ENCODE assay signal across 11 mouse cellular contexts in the genomic region with DNA sequence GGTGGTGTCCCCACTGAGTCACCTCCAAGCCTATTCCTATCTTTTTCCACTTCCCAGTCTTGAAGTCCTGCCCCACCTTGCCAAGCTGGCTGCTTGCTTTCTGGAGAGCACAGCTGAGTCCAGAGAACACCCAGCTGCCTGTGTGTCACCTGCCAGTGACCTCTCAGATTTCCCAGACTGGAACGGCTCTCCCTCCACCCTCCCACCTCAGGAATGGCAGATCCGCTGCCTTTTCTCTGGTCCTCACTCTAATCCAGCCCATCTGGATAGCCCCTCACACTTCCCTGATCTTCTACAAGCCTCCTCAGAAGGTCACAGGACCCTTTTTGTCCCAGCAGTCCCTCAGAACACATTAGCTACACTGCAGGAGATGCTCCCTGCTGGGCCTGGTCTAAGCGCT.
DNase-seq lines count a peak whose midpoint lies in the region; ATAC-seq and TF ChIP-seq lines count a peak whose summit lies in the region.
"Had no signal": no experiment of that assay in that cellular context is flagged by ENCODE, and none has a peak within 500 bp of the region (broad histone marks: within the 10 kb centered on the region; RNA-seq: fewer than 3 reads in every experiment).

No protein-coding gene starts in this region.

- peak; percentile 77 for ATAC-seq in kidney, postnatal 0 days (replicated peaks; ENCODE audit: low FRiP score, low read depth)
- no peak for ATAC-seq in neural tube, embryonic 11.5 days (ENCODE audit: insufficient read depth, low FRiP score, low TSS enrichment)
- ATAC-seq in liver, postnatal 0 days, result no peak
- ATAC-seq: intestine, embryonic 16.5 days had no signal

- no peaks in the 10 kb centered on the region for H3K36me3 ChIP-seq in kidney, postnatal 0 days (ENCODE audit: insufficient read depth, low read length)
- H3K36me3 ChIP-seq in neural tube, embryonic 11.5 days (ENCODE audit: control insufficient read depth, insufficient read depth, low read length), result no peaks in the 10 kb centered on the region
- H3K36me3 ChIP-seq in liver, postnatal 0 days (replicated peaks; ENCODE audit: insufficient read depth, low read length), result no peaks in the 10 kb centered on the region
- H3K36me3 ChIP-seq: heart, embryonic 15.5 days; liver, embryonic 13.5 days had no signal

- no peak for TF ChIP-seq EP300 in liver, postnatal 0 days (IDR thresholded peaks at IDR 0.05; ENCODE audit: low read depth)

- no peaks in the 10 kb centered on the region for H3K9me3 ChIP-seq in kidney, postnatal 0 days (replicated peaks; ENCODE audit: low read length)
- no peaks in the 10 kb centered on the region for H3K9me3 ChIP-seq in neural tube, embryonic 11.5 days (ENCODE audit: control insufficient read depth, low read length)
- H3K9me3 ChIP-seq in liver, postnatal 0 days (ENCODE audit: low read length), result no peaks in the 10 kb centered on the region
- H3K9me3 ChIP-seq: heart, embryonic 15.5 days had no signal

- no peak overlapping the region for H3K27ac ChIP-seq in kidney, postnatal 0 days
- no peak overlapping the region for H3K27ac ChIP-seq in neural tube, embryonic 11.5 days (ENCODE audit: low read depth, low read length)
- no peak overlapping the region for H3K27ac ChIP-seq in liver, postnatal 0 days (ENCODE audit: low read depth)
- H3K27ac ChIP-seq: heart, embryonic 15.5 days; liver, embryonic 13.5 days had no signal

- no peaks in the 10 kb centered on the region for H3K27me3 ChIP-seq in kidney, postnatal 0 days (ENCODE audit: insufficient read depth, low read length)
- no peaks in the 10 kb centered on the region for H3K27me3 ChIP-seq in neural tube, embryonic 11.5 days (ENCODE audit: control insufficient read depth, insufficient read depth, low read length)
- H3K27me3 ChIP-seq in liver, postnatal 0 days (ENCODE audit: insufficient read depth, low read length), result no peaks in the 10 kb centered on the region
- H3K27me3 ChIP-seq: liver, embryonic 13.5 days had no signal

- no peak for TF ChIP-seq CTCF in kidney, postnatal 0 days (IDR thresholded peaks at IDR 0.05; ENCODE audit: low read depth)
- TF ChIP-seq CTCF in liver, postnatal 0 days (IDR thresholded peaks at IDR 0.05; ENCODE audit: low read depth), result no peak

- no peak overlapping the region for H3K4me2 ChIP-seq in kidney, postnatal 0 days (ENCODE audit: low read length)
- no peak overlapping the region for H3K4me2 ChIP-seq in neural tube, embryonic 11.5 days (ENCODE audit: low read depth)
- no peak overlapping the region for H3K4me2 ChIP-seq in liver, postnatal 0 days (ENCODE audit: low read depth, low read length)
- H3K4me2 ChIP-seq: heart, embryonic 15.5 days; liver, embryonic 13.5 days had no signal

- no peak overlapping the region for H3K9ac ChIP-seq in kidney, postnatal 0 days (ENCODE audit: low read depth, low read length)
- no peak overlapping the region for H3K9ac ChIP-seq in neural tube, embryonic 11.5 days (ENCODE audit: low read length)
- H3K9ac ChIP-seq in liver, postnatal 0 days (replicated peaks), result no peak overlapping the region
- H3K9ac ChIP-seq: heart, embryonic 15.5 days; liver, embryonic 13.5 days had no signal

- no peaks in the 10 kb centered on the region for H3K4me1 ChIP-seq in kidney, postnatal 0 days (replicated peaks; ENCODE audit: insufficient read depth, low read length)
- peaks cover 4% of the 10 kb centered on the region; the same call in 1 of the 2 replicates for H3K4me1 ChIP-seq in neural tube, embryonic 11.5 days (ENCODE audit: control insufficient read depth, insufficient read depth, low read length)
- no peaks in the 10 kb centered on the region for H3K4me1 ChIP-seq in liver, postnatal 0 days (ENCODE audit: insufficient read depth)
- H3K4me1 ChIP-seq: liver, embryonic 13.5 days had no signal

- 10% methylated on average over 3 of the region's 3 CpGs for WGBS in kidney, postnatal 0 days
- 3% methylated on average over 3 of the region's 3 CpGs for WGBS in neural tube, embryonic 11.5 days
- 28% methylated on average over 3 of the region's 3 CpGs for WGBS in liver, postnatal 0 days (ENCODE audit: insufficient replicate concordance)

- no peak overlapping the region for H3K4me3 ChIP-seq in kidney, postnatal 0 days (replicated peaks; ENCODE audit: low read depth, low read length)
- no peak overlapping the region for H3K4me3 ChIP-seq in neural tube, embryonic 11.5 days (ENCODE audit: low read depth, low read length)
- H3K4me3 ChIP-seq in liver, postnatal 0 days (ENCODE audit: low read depth, low read length), result no peak overlapping the region
- H3K4me3 ChIP-seq: heart, embryonic 15.5 days; liver, embryonic 13.5 days had no signal

- DNase-seq in kidney, postnatal 0 days (ENCODE audit: low spot score), result peak; percentile 79
- no peak for DNase-seq in kidney, postnatal 14 days
- DNase-seq in embryo, embryonic 10 days (ENCODE audit: low spot score), result peak; percentile 75
- DNase-seq in gastrocnemius, adult 18-20 months (ENCODE audit: low spot score), result peak; percentile 24
- DNase-seq in neural tube, embryonic 11.5 days (ENCODE audit: low spot score), result peak; percentile 40
- no peak for DNase-seq in ovary, adult 18-20 months (ENCODE audit: low spot score)
- no peak for DNase-seq in liver, postnatal 0 days
- no peak for DNase-seq in layer of hippocampus, adult 8-10 months (ENCODE audit: low spot score in 2 of 2)
- DNase-seq: liver, embryonic 13.5 days had no signal

Comparison
In these comparisons a context has a peak if more than half of its experiments do, and no peak if none do; other contexts are left out.
1. DNase-seq: peak in kidney, postnatal 0 days (single experiment), embryo, embryonic 10 days (single experiment), gastrocnemius, adult 18-20 months (single experiment) and neural tube, embryonic 11.5 days (single experiment); none in kidney, postnatal 14 days (single experiment), ovary, adult 18-20 months (single experiment), liver, postnatal 0 days (single experiment) and layer of hippocampus, adult 8-10 months (0 of 2).